Mouse (Mus musculus) gastrocnemius, adult 8-10 months (tissue): ENCODE data around the gene Rdh16f1. TPM values are rescaled to one million over a fixed set of nuclear protein-coding genes. Genes with fewer than 3 reads are reported as not detected.
A peak's percentile ranks its signal among the peaks of the same experiment; 100 is the strongest.

Experiments
- DNase-seq, 2 experiments: peaks; one replicate each; pipeline ENCODE4 v3.0.0; 2022; ENCODE audit warnings: low spot score in 2 of 2
- total RNA-seq, 4 experiments: library from RNA; stranded (reverse); gene quantifications; 2 replicates each; pipeline ENCODE4 v1.2.4; 2022

Gene Rdh16f1
- total RNA-seq = under 1 TPM in 2 of 4 experiments, not detected in 2; 0.48 to 0.75 TPM

DNA sequence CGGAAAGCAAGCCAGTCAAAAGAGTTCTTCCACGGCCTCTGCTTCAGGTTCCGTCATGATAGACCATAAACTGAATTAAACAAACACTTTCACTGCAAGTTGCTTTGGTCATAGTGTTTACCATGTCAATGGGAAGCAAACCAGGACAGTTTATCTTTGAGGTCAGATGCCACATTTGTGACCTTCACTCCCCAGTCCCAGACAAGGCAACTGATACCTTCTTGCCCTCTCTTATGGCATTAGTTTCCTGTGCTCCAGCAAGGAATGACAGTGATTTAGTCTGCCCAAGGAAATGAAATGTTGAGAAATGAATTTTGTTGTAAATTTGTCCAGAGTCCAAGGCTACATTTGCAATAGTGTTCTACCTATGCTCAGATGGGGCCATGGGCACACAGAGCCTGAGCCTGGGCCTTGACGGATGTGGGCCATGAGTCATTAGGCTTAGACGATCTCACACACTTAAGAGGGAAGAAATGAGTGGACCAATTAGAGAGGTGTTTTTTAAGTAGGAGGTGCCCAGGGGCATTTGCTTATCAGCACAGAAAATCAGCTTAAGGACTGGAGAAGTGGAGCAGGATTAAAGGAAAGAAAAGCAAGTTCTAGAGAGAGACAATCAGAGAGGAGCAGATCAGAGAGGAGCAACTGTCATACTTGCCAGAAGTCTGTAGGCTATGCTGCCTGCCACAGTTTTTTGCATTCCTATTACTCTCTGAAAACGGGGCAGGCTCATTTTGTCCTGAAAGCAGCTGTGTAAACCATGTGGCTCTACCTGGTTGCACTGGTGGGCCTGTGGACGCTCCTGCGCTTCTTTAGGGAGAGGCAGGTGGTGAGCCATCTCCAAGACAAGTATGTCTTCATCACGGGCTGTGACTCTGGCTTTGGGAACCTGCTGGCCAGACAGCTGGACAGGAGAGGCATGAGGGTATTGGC is at the start of gene Rdh16f1, which contains the start of gene Rdh1:
Gene Rdh16f1 (plus strand): TSS at position 607 of the 930 bp plus-strand sequence.
Gene Rdh1 (plus strand): TSS at position 541 of the 930 bp plus-strand sequence.
- DNase-seq = no peak

DNA sequence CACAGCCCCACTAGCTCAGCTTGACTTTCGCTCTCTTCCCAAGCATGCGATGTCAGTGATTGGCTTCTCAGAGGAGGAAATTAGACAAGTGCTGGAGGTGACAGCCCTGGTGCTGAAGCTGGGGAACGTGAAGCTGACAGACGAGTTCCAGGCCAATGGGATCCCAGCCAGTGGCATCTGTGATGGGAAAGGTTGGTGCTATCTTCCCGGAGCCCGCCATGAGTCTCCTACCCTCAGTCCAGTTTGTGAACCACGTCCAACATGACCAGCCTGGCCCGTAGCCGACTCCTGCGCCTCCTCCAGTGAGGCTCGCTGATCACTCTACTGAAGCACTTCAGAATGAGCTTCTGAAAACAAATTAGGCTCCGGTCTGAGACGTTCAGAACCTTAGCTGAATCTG is 49.3 kb upstream of the Rdh16f1 start:
- no peak for DNase-seq

DNA sequence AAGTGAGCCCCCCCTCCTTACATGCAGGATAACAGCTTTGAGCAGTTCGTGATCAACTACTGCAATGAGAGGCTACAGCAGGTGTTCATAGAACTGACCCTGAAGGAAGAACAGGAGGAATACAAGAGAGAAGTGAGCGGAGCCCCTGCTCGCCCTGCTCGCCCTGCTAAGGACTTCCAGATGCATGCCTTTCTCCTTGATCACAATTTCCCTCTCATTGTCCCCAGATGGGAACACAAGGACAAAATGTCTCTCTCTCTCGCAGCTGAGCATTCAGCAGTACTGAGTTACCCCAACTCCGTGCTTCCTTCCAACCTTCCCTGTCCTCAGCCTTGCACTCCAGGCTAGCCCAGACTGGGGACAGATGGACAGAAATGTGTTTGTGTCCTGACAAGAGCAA is 46.9 kb upstream of the Rdh16f1 start:
- no peak for DNase-seq

DNA sequence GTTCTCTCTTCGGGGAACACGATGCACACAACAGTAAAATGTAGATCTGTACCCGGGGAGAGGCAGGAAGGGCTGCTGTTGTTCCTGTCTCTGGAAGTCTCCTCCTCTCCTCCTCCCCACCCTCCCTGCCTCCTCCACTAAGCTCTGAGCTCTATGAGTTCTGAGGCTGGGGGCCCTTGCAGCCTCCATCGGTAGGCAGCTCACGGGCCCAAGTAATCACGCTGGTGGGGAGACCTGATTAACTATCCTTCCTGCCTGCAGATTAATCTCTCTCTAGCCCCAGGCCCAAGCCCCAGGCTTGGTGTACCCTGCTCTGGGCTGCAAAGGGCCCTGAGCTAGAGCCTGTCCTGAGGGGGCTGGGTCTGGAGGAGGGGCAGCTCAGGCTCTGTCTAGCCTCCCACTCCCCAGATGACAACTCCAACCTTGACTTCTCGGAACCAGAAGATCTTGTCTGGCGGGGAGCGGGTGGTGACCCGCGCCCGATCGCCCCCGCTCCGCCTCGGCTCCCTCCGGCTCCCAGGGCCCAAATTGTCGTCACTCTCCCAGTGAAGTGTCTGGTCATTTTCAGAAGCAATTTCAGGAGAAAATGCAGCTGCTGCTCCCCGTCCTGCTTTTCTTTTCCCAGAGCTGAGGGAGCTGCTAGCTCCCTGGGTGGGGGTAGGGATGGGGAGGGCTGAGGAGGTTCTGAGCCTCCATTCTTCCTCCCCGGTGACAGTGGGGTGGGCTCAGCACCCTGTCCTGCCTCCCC is 37.7 kb upstream of the Rdh16f1 start:
- DNase-seq = no peak

DNA sequence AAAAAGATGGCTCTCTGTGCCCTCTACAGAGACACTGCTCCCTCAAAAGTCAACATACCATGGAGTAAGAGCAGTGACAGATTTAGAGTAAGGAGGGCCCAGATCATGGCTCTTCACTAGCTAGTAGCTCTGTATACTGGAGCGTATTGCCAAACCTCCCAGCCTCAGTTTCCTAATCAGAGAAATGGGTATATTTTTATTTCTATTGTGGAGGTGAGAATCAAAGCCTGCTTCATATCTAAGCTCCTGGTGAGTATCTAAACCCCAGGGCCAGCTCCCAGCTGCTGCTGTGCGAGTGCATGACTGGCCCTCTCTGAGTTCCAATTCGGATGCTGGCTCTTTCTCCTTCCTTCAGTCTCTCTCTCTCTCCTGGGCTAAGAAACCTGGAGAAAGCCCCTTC is 35.4 kb upstream of the Rdh16f1 start, which contains the start of gene Tac2:
Gene Tac2 (plus strand): TSS at position 301 of the 400 bp plus-strand sequence.
- no peak for DNase-seq

DNA sequence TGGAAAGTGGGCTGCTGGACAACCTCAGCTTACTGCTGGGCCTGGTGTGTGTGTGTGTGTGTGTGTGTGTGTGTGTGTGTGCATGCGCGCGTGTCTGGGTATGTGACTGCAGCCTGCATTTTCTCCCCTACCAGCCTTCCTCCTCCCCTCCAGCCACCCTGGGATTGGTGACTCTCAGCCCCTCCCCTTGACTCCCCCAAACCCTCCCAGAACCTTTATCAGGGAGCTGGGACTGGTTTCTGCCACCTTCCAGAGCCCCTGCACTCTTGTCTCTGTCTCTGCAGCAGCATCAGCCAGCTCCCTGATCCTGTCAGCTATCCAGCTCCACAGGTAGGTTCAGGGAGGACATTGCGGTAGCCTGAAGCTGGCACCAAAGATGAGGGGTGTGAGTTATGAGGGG is 34.5 kb upstream of the Rdh16f1 start:
- DNase-seq = no peak

DNA sequence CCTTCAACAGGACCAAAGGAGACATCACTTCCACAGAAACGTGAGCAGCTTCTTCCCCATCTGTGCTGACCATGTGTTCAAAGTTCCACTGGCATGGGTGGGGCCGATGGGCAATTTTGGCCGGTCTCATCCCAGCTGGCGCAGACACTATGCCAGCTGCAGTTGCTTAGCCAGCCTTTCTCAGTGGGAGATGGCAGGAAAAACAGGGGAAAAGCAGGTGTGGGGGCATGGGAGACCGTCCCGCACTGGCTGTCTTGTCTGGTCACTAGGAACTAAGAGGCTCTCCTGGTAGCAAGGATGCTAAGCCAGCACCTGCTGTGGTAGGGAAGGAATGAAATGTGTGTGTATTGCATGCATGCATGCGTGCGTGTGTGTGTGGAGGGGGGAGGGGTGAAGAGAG is 31.1 kb upstream of the Rdh16f1 start:
- no peak for DNase-seq

DNA sequence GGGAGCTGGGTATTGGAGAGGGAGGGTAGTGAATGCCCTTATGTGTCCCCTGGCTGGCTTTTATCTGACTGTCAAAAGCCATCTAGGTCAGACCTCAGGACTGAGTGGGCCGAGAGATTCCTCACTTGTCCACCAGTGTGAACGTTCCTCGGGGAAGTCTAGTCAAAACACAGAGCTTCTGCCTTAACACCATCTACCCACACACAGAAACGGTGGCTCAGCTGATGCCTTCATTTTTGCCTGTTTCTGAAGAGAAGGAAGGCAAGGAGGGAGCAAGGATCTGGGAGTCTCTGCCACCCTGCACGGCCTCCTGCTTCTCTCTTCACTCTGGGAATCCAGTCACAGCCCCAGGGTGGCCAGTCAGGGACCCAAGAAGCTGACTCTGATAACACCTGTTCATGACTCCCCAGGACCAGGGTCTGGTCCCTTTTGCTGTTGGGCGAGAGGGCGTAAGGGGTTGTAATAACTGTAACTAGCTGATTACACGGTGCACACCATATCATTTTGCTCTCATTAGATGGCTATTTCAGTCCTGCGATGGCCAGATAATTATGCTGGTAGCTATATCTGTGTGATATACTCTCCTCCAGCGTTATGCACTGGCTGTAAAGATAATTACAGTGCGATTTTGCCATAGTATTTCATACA is 29.2 kb upstream of the Rdh16f1 start:
- no peak for DNase-seq

DNA sequence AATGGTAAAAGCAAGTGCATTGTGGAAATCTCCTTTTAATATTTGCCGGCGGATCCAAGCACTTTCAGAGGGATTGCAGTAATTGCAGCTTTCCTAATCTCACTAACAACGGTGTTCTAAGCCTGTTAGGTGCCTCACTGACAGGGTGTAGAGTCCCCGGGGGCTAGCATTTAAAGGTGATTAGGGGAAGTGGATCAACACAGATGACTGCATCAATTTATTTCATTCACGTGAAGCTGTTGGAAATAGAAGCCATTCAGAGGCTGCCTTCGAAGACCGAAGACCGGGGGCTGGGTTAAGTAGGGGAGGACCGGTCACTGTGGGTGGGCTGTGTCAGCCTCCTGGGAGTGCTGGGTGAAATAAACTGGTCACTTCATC is 28.7 kb upstream of the Rdh16f1 start:
- DNase-seq = no peak

DNA sequence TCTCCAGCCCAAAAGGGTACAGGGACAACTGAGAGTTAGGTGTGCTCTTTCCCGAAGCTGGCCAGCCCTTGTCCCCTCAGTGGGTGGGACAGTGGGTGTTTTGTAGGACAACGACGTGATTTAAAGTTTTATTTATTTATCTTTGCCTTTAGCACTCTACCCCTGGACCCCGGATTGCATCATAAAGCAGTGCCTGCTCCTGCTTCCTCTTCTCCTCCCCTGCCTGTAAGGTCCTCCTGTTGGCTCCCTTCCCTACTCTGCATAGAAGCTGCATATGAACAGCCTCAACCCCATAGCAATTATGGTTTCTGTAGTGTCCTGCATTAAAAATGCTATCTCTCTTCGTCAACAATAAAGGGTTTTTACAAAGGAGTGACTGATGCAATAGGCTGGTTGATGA is 28.2 kb upstream of the Rdh16f1 start:
- DNase-seq = no peak

DNA sequence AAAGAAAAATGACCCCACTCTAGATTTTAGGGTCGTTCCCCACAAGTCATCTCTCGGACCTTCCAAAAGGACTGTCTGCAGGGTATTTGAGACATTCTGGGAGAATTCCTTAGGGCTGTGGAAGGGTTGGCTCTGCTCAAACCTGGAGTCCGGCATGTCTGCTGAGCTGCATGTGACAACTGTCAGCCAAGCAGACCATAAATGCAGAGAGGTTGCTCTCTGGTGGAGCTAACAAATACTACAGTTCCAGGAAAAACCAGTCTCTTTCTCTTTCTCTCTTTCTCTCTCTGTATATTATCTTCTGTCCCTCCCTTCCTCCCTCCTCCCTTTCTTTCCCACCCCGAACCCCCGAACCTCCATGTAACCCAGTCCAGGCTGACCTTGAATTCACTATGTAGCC is 25.2 kb upstream of the Rdh16f1 start:
- DNase-seq = no peak

DNA sequence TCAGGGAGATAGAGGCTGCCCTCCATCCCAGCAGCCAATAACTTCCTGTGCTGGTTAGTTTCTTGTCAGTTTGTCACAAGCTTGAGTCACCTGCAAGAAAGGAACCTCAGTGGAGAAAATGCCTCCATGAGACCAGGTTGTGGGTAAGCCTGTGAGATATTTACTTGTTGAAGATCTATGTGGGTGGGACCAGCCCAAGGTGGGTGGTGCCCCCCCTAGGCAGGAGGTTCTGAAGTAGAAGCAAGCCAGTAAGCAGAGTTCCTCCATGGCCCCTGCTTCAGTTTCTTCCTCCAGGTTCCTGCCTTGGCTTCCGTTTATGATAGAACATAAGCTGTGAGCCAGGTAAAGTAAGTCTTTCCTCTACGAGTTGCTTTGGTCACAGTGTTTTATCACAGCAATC is 23.3 kb upstream of the Rdh16f1 start:
- no peak for DNase-seq

DNA sequence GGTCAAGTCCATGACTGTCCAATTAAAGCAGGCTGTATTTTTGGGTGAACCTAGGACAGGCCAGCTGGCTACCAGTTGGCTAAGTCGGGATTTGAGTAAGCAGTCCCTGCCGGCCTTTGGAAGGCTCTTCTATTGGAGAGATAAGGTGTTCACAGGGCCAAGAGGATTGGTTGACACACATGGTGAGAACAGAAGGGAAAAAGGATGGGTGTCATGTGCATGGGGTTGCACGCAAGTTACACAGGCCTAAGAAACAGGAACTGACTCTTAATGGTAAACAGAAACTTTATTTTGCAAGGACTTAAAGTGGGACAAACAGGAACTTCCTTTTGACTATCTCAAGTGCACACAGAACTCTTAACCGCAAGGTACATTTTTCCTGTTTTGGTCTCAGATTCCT is 22.7 kb upstream of the Rdh16f1 start:
- DNase-seq = no peak

DNA sequence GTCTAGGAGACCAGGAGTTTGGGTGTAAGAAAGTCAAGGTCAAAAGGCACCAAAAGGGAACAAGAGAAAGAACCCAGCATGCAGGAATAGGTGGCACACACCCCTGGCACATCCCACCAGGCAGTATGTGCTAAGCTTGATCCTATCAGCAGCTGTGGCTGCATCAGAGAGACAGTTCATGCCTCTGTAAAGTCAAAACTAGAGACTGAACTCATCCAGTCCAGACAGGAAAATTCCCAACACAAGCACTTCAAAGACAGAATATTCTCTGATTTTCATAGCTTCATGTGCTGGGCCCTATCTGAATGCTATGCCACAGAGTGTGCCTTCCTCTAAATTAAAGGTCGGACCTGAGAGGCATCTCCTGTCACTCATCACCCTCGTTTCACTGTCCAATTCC is 22.0 kb upstream of the Rdh16f1 start:
- no peak for DNase-seq

DNA sequence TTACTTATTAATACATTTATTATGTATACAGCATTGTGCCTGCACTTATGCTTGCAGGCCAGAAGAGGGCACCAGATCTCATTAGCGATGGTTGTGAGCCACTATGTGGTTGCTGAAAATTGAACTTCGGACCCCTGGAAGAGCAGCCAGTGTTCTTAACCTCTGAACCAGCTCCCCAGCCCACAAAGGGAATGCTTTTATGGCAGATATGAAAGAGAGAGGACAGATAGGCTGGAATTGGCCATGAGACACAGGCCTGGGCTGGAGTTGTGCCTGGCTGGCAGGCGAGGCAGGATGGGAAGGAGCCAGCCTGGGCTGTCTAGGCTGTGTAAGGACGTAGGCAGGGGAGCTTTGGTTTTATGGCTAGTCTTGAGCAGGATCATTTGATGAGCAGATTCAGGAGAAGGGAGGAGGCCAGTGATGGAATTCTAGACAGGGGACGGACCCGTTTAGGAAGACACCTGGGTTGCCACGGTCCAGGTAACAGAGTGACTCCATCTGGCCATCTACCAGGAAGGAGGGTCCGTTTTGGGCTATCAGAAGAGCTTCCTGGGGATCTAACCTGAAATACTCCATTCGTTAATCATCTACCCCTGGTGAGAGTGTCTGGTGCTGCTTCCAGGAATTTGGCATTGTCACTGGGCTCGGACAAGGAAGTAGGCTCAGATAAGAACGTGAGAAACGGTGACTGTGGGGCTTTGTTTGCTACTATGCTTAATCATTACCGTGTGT is 21.3 kb upstream of the Rdh16f1 start:
- no peak for DNase-seq

DNA sequence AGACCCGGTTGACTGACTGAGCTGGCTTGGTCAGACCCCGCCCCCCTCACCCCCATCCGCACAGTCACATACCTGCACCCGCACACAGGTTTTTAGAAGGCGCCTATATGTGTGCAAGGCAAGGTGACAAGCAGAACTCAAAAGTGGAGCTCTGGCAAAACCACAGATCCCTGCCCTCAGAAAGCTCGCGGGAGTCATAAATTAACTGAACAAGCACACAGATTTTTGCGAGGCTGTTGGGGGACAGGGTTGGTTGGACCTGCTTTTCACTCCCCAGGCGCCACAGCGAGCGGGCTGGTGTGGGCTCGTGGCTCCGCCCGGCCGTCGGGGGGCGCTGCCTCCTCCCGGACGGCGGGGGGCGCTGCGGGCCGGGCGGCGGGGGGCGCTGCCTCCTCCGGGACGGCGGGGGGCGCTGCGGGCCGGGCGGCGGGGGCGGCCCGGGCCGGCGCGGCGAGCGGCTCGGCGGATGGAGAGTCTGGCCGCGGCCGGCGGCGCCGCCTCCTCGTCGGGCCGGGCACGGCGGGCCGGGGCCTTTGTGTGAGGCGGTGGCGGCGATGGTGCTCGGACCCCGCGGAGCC is 20.4 kb upstream of the Rdh16f1 start, which contains the start of gene Zbtb39:
Gene Zbtb39 (plus strand): TSS at position 456 of the 578 bp plus-strand sequence.
- DNase-seq = peak; percentile 59 to 68

DNA sequence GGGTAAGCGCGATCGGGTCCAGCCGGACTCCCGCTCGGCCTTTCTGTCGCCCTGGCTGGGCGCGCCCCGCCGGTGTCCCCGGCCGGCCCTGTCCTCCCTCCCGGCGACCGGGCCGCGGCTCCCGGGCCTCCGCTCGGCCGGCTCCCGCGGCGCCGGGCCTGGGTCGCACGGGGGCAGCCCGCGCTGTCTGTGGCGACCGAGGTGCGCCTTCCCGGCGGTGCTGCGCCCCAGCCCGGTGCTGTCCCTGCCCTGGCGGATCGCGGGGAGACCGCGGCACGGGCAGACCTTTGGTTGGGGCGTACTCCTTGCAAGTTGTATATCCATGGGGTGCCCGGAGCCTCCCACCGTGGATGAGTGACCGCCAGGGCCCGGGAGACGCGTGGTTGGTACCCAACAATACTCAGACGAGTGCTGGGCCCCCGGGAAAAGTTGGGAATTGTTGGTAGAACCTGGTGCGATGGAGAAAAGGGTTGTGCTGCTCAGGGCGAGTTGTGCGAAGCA is 19.9 kb upstream of the Rdh16f1 start:
- peak in 1 of 2 experiments; percentile 21 for DNase-seq

DNA sequence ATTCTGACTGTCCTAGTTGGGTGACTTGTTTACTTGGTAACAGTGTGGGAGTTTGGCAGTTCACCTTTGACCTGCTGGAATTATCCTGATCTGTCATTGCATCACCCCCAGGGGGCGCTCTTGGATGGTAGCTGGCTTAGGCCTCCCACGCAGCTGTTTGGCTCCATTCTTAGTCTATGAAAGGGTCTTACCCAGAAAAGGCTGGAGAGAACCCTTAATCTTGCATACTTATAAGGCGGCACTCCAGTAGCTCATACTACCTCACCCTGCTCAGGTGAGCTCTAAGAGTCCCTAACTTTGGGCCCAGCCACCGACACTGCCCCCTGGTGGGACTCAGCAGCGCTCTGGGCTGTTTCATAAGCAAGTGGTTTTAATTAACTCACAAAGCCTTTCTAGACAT is 14.9 kb upstream of the Rdh16f1 start:
- no peak for DNase-seq

DNA sequence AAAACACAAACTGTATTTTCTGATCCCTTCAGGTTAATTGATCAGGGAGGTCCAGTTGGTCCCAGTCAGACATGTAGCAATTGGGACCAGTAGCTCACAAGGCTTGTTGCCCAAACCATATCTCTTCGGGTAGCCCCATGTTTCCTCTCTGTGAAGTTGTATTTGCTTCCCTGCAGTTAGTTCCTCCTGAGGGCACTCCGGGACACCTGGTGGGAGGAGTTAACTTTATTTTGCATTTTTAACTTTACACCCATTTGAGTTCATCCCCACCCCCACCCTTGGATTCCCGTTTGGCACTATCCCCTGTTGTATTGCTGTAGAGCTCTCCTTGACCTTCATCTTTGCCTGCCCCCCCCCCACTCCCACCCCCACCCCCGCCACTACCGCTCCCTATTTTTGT is 13.7 kb upstream of the Rdh16f1 start:
- DNase-seq = no peak

DNA sequence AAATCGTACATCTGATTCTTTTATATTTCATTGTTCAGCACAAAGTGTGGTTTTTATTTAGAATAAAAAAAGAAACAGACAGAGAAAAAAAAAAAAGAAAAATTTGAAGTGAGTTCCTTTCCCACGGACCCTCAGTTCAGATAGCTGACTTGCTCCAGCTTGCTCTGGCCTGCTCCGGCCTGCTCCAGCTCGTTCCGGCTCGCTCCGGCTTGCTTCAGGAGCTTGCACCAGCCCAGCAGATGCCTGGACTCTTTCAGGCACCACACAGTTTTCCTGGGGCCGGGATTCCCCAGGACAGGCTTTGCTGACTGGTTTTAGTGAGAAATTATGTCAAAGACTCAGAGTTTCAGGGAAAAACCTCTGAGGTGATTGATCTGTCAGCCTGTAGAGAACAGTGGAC is 12.3 kb upstream of the Rdh16f1 start:
- no peak for DNase-seq
